Mouse (Mus musculus) heart, adult 2 months (tissue): ENCODE results near the gene Hormad2.

ENCODE experiments used
- CTCF ChIP-seq: fragments of 200-600 bp; IDR thresholded peaks from 2 replicates; pipeline ENCODE4 v1.8.1; 2022; ENCODE audit warnings: antibody characterized with exemption, mild to moderate bottlenecking, moderate library complexity
- EP300 ChIP-seq: fragments of 200-500 bp; IDR thresholded peaks from 2 replicates; pipeline ENCODE4 v1.6.1; 2011; ENCODE audit warnings: low read depth, low read length, control low read depth; ENCODE audit not compliant: insufficient read depth
- POLR2A ChIP-seq: fragments of 200-500 bp; IDR thresholded peaks from 2 replicates; pipeline ENCODE4 v1.6.1; 2011; ENCODE audit warnings: mild to moderate bottlenecking, low read depth, low read length, control low read depth; ENCODE audit not compliant: insufficient read depth

GRCm38 (mm10) chr11:4298615-4299014, 142.3 kb downstream of the Hormad2 start:
- no peak for TF ChIP-seq CTCF
- TF ChIP-seq POLR2A, result no peak
- no peak for TF ChIP-seq EP300
